Mouse (Mus musculus) heart, postnatal 0 days (tissue): ENCODE results near the gene Dcaf17.

Experiments used
- CTCF ChIP-seq: IDR thresholded peaks from 2 replicates; pipeline ENCODE4 v1.5.1; 2016; ENCODE audit warnings: antibody characterized with exemption, control low read depth, low read depth
- EP300 ChIP-seq: IDR thresholded peaks from 2 replicates; pipeline ENCODE4 v1.6.1; 2016; ENCODE audit warnings: antibody characterized with exemption, low read depth

- TF ChIP-seq CTCF: no peak
- TF ChIP-seq EP300: no peak
These were observed 27.5 kb upstream of the Dcaf17 start for GRCm38 (mm10) chr2:71027631-71028030.
